Mouse (Mus musculus) ES-Bruce4 (cell line): ENCODE measurements at regions not wholly inside any gene's neighbourhood (a gene's known extent, or its start where the extent isn't known, plus 50 kb on each side); places are given as distances from the start of the nearest gene placed in this dataset.
"Not testable (repeated sequence)": the region's sequence is repeated elsewhere in the genome, so short reads cannot be mapped to it uniquely, and the experiment has no call there.

Experiments
- H3K27ac ChIP-seq: 2 replicates; pipeline ENCODE4 v1.5.1; 2012; ENCODE audit warnings: low read length, inconsistent platforms; ENCODE audit not compliant: insufficient read depth
- H3K27me3 ChIP-seq: 2 replicates; pipeline ENCODE4 v1.6.1; 2012; ENCODE audit warnings: mild to moderate bottlenecking, low read length, inconsistent platforms; ENCODE audit not compliant: control insufficient read depth, poor library complexity, insufficient read depth, severe bottlenecking
- H3K36me3 ChIP-seq: 2 replicates; pipeline ENCODE4 v1.6.1; 2012; ENCODE audit warnings: inconsistent platforms, mild to moderate bottlenecking, low read length, moderate library complexity; ENCODE audit not compliant: control insufficient read depth, poor library complexity, insufficient read depth, severe bottlenecking
- H3K4me1 ChIP-seq: one replicate; pipeline ENCODE4 v1.8.1; 2011; ENCODE audit warnings: low read length; ENCODE audit not compliant: control insufficient read depth, insufficient read depth
- H3K4me3 ChIP-seq: 2 replicates; pipeline ENCODE4 v1.5.1; 2011; ENCODE audit warnings: low read depth, mild to moderate bottlenecking, low read length
- H3K9ac ChIP-seq: 2 replicates; pipeline ENCODE4 v1.6.1; 2012; ENCODE audit warnings: low read depth, mild to moderate bottlenecking, inconsistent platforms; ENCODE audit not compliant: poor library complexity, severe bottlenecking
- H3K9me3 ChIP-seq: replicated peaks from 2 replicates; pipeline ENCODE4 v1.6.1; 2012; ENCODE audit warnings: mild to moderate bottlenecking, low read length, inconsistent platforms; ENCODE audit not compliant: control insufficient read depth, poor library complexity, insufficient read depth, severe bottlenecking
- CTCF ChIP-seq: IDR thresholded peaks from one replicate; pipeline ENCODE4 v1.8.1; 2011; ENCODE audit warnings: low read depth, low read length
- EP300 ChIP-seq: IDR thresholded peaks from 2 replicates; pipeline ENCODE4 v1.6.1; 2011; ENCODE audit warnings: low read depth, low read length; ENCODE audit not compliant: insufficient read depth
- POLR2A ChIP-seq: IDR thresholded peaks from one replicate; pipeline ENCODE4 v1.8.1; 2011; ENCODE audit warnings: low read length; ENCODE audit not compliant: insufficient read depth

GRCm38 (mm10) chr10:120674321-120675045 is 198.2 kb upstream of the Hmga2 start:
- Histone ChIP-seq H3K4me1 (no peaks in the 10 kb centered on the region), H3K36me3 (no peaks in the 10 kb centered on the region), H3K9me3 (peaks cover 20% of the 10 kb centered on the region), H3K27me3 (no peaks in the 10 kb centered on the region), H3K27ac (no peak overlapping the region), H3K4me3 (no peak overlapping the region), H3K9ac (no peak overlapping the region)
- TF ChIP-seq CTCF (no peak), POLR2A (no peak), EP300 (no peak)

GRCm38 (mm10) chr10:120667678-120668031 is 191.4 kb upstream of the Hmga2 start:
- not testable (repeated sequence) for H3K27ac ChIP-seq, H3K9me3 ChIP-seq, H3K4me1 ChIP-seq, H3K27me3 ChIP-seq, H3K36me3 ChIP-seq, H3K9ac ChIP-seq, H3K4me3 ChIP-seq

- Histone ChIP-seq H3K9me3 (no peaks in the 10 kb centered on the region), H3K4me1 (no peaks in the 10 kb centered on the region), H3K4me3 (no peak overlapping the region), H3K36me3 (no peaks in the 10 kb centered on the region), H3K27ac (no peak overlapping the region), H3K27me3 (peaks cover 1% of the 10 kb centered on the region; the same call in 1 of the 2 replicates), H3K9ac (no peak overlapping the region)
- TF ChIP-seq POLR2A, result no peak
- peak; percentile 83 for TF ChIP-seq CTCF
- 0 out of 2 replicates have a peak, but pooled peaks have one; percentile 12 for TF ChIP-seq EP300
Observed at GRCm38 (mm10) chr10:120666985-120667677, 190.9 kb upstream of the Hmga2 start.

GRCm38 (mm10) chr10:120666202-120666860 is 190.1 kb upstream of the Hmga2 start:
- TF ChIP-seq EP300 (no peak), POLR2A (no peak), CTCF (no peak)
- Histone ChIP-seq H3K4me1 (no peaks in the 10 kb centered on the region), H3K36me3 (no peaks in the 10 kb centered on the region), H3K27me3 (peaks cover 1% of the 10 kb centered on the region; the same call in 1 of the 2 replicates), H3K9me3 (0 out of 2 replicates have a peak, but pooled peaks cover 7% of the 10 kb centered on the region), H3K9ac (no peak overlapping the region), H3K4me3 (no peak overlapping the region), H3K27ac (no peak overlapping the region)

GRCm38 (mm10) chr10:120665670-120666069 is 189.4 kb upstream of the Hmga2 start:
- 0 out of 2 replicates have a peak, but pooled peaks cover 7% of the 10 kb centered on the region for H3K9me3 ChIP-seq
- H3K9ac ChIP-seq, result no peak overlapping the region
- peaks cover 1% of the 10 kb centered on the region; the same call in 1 of the 2 replicates for H3K27me3 ChIP-seq
- H3K27ac ChIP-seq, result no peak overlapping the region
- H3K4me3 ChIP-seq, result no peak overlapping the region
- TF ChIP-seq CTCF, result no peak
- TF ChIP-seq EP300, result no peak
- no peak for TF ChIP-seq POLR2A
- no peaks in the 10 kb centered on the region for H3K4me1 ChIP-seq
- H3K36me3 ChIP-seq, result no peaks in the 10 kb centered on the region

- TF ChIP-seq POLR2A, result no peak
- no peak for TF ChIP-seq EP300
- no peak for TF ChIP-seq CTCF
- Histone ChIP-seq H3K9me3 (peaks cover 11% of the 10 kb centered on the region), H3K4me1 (no peaks in the 10 kb centered on the region), H3K27ac (no peak overlapping the region), H3K27me3 (peaks cover 1% of the 10 kb centered on the region; the same call in 1 of the 2 replicates), H3K36me3 (no peaks in the 10 kb centered on the region), H3K4me3 (no peak overlapping the region), H3K9ac (no peak overlapping the region)
Observed at GRCm38 (mm10) chr10:120664419-120664818, 188.2 kb upstream of the Hmga2 start.
